Mouse (Mus musculus): ENCODE results near the gene Bax.

Gene Bax

DNA sequence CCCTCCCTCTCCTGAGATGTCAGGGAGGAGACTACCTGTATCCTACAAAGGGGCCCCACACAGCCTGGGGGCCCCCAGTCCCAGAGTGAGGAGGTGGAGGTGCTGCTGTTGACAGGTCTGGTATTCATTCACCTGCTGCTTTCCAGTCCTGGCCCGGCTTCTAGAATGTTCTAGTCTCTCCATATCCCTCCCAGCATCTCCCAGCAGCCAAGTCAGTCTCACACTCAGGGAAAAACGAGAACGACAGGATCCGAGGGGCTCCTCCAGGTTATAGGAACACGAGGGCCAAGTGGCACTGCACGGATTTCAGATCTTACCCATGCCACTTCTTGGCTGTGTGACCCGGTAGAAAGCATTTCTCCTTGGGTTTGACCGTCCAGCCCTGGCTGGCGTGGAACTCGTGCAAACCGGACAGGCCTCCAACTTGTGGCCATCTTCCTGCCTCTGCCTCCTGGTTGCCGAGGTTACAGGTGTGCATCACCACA, 51.9 kb downstream of the Bax start:
- DNase-seq (ENCODE audit: low spot score): no peak

DNA sequence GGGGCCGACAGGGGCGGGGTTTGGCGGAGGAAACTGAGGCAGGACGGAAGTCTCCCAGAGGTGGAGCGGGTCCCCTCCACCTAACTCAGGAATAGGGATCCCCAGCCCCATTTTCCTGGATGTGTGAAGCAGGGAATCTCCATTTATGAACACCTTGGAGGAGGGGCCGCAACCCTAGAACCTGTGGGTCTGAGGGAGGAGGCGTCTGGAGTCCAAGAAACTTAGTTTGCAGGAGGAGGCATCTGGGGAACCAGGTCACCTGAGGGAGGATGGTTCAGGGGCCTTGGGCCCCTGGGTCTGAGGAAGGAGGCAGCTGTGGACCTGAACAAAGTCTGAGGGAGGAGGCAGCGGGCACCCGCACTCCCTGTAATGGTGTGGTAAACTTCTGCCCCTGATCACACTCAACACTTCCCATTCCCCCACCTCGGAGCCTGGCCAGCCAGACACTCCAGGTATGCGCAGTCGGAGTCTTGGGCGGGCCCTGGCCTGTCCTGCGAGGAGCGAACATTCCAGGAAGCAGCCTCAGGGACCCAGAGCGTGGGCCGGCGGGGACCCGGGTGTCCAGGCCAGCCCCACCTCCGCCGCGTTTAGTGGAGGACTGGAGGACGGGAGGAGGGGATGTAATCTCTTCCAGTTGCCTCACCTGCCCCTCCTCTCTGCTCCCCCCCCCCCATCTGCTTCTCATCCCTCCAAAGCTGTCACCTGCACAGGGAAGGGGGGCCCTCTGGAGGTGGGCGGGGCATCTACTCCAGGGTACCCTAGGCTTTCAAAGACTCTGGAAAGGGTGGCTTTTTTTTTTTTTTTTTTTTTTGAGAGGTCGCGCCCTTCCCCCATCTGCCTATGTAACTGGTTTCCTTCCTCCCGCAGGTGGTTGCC, 52.6 kb downstream of the Bax start:
- DNase-seq (ENCODE audit: low spot score): peak; percentile 49

DNA sequence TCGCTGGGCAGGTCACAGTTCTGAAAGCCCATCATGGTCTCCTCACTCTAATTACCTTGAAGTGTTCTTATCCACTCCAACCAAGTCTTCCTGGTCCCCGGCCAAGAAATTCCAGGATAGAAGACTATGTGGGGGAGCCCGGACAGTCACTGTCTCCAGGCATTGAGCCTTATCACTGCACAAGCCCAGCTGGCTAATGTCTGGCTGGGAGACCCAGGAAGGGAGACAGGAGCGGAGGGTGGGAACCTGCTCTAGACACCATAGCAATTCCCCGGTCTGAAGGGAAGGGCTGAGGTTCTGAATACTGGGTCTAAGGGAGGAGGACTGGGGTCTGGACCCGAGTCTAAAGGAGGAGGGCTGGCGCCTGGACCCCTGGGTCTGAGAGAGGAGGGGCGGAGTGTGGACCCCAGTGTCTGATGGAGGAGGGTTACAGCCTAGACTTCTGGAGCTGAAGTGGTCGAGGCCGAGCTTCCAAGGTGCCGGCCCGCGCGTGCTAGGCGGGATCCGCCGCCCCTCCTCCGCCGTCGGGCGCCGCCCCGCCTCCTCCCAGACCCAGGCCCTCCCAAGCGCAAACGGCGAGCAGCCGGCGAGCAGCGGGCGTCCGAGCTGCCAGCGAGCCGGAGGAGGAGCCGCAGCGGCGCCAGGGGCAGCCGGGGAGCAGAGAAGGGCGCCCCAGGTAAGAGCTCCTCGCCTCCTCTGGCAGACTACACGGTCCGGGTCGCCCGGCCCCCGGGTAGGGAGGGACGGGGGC, 53.4 kb downstream of the Bax start, which contains the start of gene Ntf5:
Gene Ntf5 (plus strand): TSS at position 583 of the 751 bp plus-strand sequence.
- DNase-seq (ENCODE audit: low spot score): peak; percentile 67

DNA sequence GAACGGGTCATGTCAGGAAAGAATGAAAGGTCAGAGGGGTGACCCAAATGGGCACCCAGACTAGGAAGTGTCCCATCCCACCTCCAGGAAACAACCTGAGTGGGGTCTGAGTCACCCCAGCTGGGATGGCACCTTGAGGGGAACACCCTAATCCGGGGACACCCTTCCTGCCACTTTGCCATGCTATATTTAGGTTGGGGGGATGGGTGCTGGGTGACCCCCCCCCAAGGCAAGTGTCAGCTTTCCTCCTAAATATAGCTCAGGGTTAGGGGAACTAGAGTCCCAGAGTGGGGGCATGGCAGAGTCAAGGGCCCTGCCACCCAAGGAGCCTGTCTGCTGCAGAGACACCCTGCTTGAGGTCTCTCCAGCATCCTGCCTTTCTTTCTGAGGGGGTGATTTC, 54.3 kb downstream of the Bax start:
- no peak for DNase-seq (ENCODE audit: low spot score)

Measured in testis, postnatal 14 days (tissue).